Mouse (Mus musculus): ENCODE measurements at regions not wholly inside any gene's neighbourhood (a gene's known extent, or its start where the extent isn't known, plus 50 kb on each side); places are given as distances from the start of the nearest gene placed in this dataset.

- no peak for DNase-seq
Observed at GRCm38 (mm10) chr6:93113361-93113760, 170.1 kb upstream of the Adamts9 start.

DNA sequence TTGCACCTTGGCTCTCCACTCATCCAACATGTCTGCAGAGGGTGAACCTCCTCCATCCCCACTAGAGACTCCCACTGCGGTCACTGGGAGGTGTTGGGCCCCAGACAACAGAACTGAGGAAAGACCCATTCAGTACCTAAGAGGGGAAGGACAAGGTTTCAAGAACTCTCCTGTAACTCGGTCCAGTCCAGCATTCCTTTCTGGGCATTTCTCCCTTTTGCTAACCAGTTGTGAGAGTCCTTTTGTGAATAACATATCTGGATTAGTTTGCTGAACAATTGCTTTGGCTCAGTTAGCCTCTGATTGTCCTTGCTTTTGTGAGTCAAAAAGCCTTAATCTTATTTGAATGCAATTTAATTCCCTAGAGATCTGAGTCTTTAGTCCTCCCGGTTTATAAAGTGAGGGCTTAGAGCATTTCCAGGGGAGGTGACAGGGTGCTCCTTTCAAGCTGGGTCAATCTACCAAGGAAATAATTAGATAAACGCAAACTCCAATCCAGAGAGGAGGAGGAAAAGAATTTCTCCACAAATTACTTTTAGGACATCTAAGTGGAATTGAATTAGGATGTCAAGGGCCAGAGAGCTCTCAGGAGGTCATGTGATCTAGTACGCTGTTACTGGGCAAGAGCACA is 151.6 kb upstream of the Adamts9 start:
- no peak for DNase-seq

GRCm38 (mm10) chr6:93093770-93094169 is 150.5 kb upstream of the Adamts9 start:
- DNase-seq = no peak

DNA sequence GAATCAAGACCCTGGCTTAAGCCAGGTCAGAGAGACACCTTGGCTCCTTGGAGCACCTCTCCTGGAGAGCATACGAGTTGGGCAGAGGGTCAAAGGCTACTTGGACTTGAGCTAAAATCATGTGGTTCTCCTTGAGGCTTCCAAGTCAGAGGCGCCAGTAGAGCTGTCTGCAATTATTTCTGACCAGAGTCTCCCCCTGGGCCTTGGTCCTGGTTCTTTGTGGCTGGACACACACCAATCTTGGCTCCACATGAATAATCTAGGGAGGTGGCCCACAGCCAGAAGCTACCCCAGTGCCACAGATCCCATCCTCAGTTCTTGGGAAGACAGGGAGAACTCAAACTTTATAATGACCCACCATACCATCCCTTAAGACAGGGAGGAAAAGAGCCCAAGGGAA is 144.0 kb upstream of the Adamts9 start:
- DNase-seq = peak; percentile 92

- DNase-seq = no peak
Observed at GRCm38 (mm10) chr6:93084286-93084685, 141.0 kb upstream of the Adamts9 start.

DNA sequence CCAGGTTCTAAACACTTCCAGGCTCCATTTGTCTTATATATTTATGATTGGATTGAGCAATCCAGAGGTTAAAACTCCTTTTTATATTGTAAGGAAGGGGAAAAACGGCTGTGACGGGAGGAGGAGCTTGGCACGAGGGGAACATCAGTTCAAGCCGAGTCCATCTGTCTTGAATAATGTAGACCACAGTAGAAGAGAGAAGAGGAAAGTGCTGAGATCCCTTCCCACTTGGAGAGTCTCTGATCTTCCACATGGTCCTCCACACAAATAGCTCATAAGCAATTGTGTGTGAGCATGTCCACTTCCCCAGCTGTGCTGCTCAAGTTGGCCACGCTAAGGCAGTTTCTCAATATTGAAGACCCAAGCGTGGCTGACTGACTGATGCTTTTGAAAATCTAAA is 140.4 kb upstream of the Adamts9 start:
- DNase-seq = no peak

- DNase-seq = no peak
Observed at GRCm38 (mm10) chr6:93082205-93082604, 138.9 kb upstream of the Adamts9 start.

- no peak for DNase-seq
Observed at GRCm38 (mm10) chr6:93076681-93077080, 133.4 kb upstream of the Adamts9 start.

DNA sequence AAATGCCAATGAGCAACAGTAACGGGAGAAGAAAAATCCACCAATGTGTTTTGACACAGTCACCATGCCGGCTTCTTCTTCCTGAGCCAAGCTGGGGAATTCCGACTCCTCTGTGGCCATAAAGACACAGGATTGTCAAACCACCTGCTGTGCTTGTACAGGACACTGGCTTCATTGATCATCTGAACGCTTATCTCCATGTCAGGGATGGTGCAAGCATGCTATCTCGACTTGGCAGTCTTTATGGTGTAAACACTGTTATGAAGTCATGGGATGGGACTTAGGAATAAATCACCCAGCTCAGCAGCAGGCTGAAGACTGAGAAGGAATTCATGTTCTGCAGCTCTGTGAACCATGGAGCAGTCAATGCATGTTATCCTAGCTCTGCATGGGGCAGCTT is 132.6 kb upstream of the Adamts9 start:
- DNase-seq = no peak

DNA sequence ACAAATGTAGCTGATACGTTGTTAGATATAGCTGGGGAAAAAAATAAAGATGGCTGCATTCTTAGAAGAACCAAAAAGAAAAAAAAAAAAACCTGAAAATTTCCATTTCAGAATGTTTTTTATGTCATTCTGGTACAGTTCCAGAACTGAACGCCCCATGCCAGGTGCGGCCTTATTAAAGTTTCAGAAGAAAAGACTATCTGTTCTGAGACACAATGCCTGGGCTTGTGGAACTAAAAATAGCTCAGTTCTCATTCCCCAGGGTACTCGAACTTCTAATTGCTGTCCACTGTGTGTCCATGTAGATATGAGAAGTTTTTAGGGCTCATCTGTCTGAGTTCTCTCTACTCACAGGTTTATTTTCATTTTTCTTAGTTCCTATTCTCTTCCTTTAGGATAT is 131.7 kb upstream of the Adamts9 start:
- DNase-seq = no peak

GRCm38 (mm10) chr6:93070916-93071315 is 127.6 kb upstream of the Adamts9 start:
- no peak for DNase-seq

- no peak for DNase-seq
Observed at GRCm38 (mm10) chr6:93067808-93068207, 124.5 kb upstream of the Adamts9 start.

- no peak for DNase-seq
Observed at GRCm38 (mm10) chr6:93066553-93067376, 123.5 kb upstream of the Adamts9 start.

DNA sequence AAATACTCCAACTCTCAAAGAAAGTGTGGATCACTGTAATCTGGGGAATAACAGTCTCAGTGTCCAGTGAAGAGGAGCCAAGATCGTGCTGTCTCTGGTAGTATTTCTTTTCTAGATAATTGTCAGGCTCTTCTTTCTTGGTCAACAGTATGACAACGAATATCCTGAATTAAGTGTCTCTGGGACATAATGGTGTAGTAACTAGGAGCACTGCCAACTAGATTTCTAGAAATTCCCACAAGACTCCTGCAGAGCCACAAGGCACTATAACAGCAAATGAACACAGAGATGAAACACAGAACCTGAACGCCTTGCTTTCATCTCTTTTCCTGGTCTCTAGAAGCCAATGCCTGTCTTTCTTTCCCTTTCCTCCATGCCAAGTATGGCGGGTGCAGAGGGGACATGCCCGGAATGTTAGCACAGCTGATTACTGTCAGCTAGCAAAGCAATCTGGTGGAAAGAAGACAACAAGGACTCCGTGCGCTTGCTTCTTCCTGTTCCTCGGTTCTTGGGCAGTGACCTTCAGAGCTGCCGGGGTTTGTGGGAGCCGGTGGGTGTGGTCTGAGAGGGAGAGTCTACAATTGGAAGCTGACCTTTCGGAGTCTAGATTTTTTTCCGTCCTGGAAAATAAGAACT is 122.7 kb upstream of the Adamts9 start:
- DNase-seq = peak; percentile 73

DNA sequence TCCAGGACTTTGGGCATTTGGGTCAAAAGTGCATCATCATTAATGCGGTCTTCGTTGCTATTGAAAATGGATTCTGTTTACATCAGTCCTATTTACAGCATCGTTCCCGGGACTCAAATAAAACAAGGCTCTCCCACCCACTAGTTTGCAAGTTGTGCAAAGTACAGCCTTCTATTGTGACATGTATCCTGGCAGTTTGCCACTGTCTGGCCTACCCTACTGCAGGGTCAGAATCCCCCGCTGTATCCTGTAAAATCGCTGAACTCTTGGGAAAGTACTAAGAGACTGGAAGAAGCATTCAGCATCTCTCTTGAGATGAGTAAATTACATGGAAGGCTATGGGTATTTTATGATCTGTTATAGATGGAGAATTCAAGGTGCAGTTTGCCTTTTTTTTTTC is 122.1 kb upstream of the Adamts9 start:
- peak; percentile 30 for DNase-seq

DNA sequence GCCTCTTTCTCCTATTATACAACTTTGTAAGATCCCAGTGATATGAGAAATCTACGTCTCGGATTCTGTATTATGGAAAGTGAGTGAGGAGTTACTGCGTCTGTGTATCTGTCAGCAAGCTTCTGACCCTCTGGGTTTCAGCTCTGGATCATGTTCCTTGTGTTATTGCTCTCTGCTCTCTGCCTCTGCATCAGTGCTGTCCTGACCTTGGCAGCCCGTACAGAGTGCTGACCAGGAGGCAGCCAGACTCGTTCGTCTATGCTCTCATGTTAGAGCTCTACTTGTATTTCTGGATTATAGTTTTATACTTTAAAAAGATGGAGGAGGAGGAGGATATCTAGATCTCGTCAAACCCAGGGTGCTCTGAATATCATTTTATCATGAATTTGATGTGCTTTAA is 121.1 kb upstream of the Adamts9 start:
- no peak for DNase-seq

GRCm38 (mm10) chr6:93061741-93062140 is 118.4 kb upstream of the Adamts9 start:
- no peak for DNase-seq

DNA sequence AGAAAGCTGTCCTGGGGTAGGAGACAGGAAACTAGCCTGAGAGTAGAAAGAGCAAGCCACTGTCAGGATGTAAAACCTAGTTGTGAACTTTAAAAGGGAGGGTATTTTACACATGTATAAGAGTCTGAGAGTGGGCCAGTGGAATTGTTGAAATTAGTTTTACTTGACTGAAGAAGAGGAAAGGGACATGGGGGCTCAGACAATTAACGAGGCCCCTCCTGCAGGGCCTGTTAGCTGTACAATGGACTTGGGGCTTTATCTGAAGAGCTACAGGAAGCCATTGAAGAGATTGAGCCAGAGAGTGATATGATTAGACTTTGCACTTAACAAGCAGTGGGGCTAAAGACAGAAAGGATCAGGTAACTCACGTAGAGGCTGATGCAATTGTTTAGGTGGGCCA is 102.2 kb upstream of the Adamts9 start:
- DNase-seq = no peak

GRCm38 (mm10) chr6:93041041-93041440 is 97.7 kb upstream of the Adamts9 start:
- no peak for DNase-seq

DNA sequence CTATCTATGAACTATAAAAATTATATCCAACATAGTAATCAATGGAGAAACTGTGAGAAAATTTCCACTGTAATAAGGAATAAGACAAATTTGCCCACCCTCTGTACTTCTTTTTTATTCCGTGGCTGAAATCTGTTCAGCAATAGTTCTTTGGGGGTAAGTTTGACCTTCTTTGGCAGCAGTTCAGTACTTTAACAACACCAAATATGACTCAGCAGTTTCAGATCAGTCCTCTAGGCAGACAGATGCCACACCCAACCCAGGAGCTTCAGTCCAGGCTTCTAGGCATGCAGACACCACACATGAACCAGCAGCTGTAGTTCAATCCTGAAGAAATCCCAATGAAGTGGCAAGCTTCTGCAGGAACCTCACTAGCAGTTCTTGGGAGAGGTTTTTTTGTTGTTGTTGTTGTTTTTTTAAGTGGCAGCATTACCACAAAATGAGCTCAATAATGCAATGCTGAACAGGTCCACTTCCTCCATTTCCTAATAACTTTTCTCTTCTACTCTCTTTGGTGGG is 88.6 kb upstream of the Adamts9 start:
- no peak for DNase-seq

- DNase-seq = peak; percentile 66
Observed at GRCm38 (mm10) chr6:93026068-93027022, 83.1 kb upstream of the Adamts9 start.

DNA sequence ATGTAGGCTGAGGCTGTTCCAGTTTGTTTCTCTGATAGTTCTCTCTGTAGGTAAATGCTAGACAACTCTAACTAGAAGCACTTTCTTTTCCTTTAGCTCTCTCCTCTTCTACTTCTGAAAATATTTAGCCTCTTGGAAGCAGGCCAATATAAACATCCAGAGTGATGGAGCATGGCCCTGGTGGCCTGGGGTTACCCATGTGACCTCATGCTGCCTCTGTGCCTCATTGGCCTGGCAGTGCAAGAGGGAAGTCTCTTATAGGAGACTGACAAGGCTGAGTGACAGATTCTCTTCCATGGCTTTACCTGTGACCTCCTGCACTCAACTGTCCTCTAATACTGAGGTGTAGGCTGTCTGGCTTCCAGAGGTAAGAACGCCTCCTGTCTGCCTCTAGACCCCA is 71.2 kb upstream of the Adamts9 start:
- peak; percentile 56 for DNase-seq

- no peak for DNase-seq
Observed at GRCm38 (mm10) chr6:93011906-93012305, 68.6 kb upstream of the Adamts9 start.
